Mouse (Mus musculus): ENCODE data around the gene Arr3. TPM values are rescaled to one million over a fixed set of nuclear protein-coding genes. Genes with fewer than 3 reads are reported as not detected.

Arr3 gene
- polyA plus RNA-seq, 1 experiment from 2014 or later: 0.82 TPM

GRCm38 (mm10) chrX:100621366-100621765, 16.1 kb downstream of the Arr3 start:
- no peaks in the 10 kb centered on the region for H3K27me3 ChIP-seq (ENCODE audit: control insufficient read depth, insufficient read depth, low read length)
- peaks cover 2 to 4% of the 10 kb centered on the region in 2 experiments; a peak in 2 of 4 replicates for H3K4me1 ChIP-seq (ENCODE audit: control insufficient read depth in 2 of 2, insufficient read depth in 2 of 2, low read length in 2 of 2)
- no peak for ATAC-seq (ENCODE audit: insufficient number of reproducible peaks, insufficient read depth, low FRiP score, low read depth)
- H3K4me2 ChIP-seq (ENCODE audit: low read length): no peak overlapping the region
- 63% methylated on average over 2 of the region's 2 CpGs for WGBS
- H3K36me3 ChIP-seq (ENCODE audit: control insufficient read depth, insufficient read depth, low read length): peaks cover 20% of the 10 kb centered on the region
- no peak overlapping the region for H3K27ac ChIP-seq (replicated peaks in 1 of 2; ENCODE audit: control insufficient read depth in 1 of 2, insufficient read depth in 1 of 2, low read depth in 2 of 2, low read length in 2 of 2)
- no peak overlapping the region for H3K4me3 ChIP-seq (ENCODE audit: control insufficient read depth in 1 of 2, insufficient read depth in 1 of 2, low read depth in 1 of 2, low read length in 2 of 2)
- H3K9ac ChIP-seq (ENCODE audit: low read length): no peak overlapping the region
- H3K9me3 ChIP-seq (ENCODE audit: control insufficient read depth, low read length): no peaks in the 10 kb centered on the region

DNA sequence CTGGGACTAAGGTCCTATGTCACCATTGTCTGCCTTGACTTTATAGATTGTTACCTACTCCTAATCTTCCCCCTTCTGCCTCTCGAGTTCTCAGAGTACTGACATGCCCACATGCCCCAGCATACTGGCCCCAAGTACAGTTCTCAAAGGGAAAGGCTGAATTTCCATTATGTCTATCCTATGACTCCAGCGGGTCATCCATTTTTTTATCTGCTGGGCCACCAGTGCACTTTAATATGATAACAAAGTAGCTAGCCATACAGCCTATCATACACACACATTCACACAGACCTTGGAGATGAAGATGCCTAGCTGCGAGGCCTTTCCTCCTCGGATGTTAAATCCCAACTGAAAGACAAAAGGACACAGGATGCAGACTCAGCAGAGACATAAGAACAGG, 18.9 kb downstream of the Arr3 start:
- H3K4me1 ChIP-seq (ENCODE audit: control insufficient read depth in 2 of 2, insufficient read depth in 2 of 2, low read length in 2 of 2): peaks cover 2 to 4% of the 10 kb centered on the region in 2 experiments; a peak in 2 of 4 replicates
- H3K9ac ChIP-seq (ENCODE audit: low read length): no peak overlapping the region
- H3K27ac ChIP-seq (replicated peaks in 1 of 2; ENCODE audit: control insufficient read depth in 1 of 2, insufficient read depth in 1 of 2, low read depth in 2 of 2, low read length in 2 of 2): no peak overlapping the region
- H3K9me3 ChIP-seq (ENCODE audit: control insufficient read depth, low read length): no peaks in the 10 kb centered on the region
- no peak overlapping the region for H3K4me2 ChIP-seq (ENCODE audit: low read length)
- WGBS: 87% methylated on average over 4 of the region's 4 CpGs
- ATAC-seq (ENCODE audit: insufficient number of reproducible peaks, insufficient read depth, low FRiP score, low read depth): no peak
- H3K4me3 ChIP-seq (ENCODE audit: control insufficient read depth in 1 of 2, insufficient read depth in 1 of 2, low read depth in 1 of 2, low read length in 2 of 2): no peak overlapping the region
- H3K27me3 ChIP-seq (ENCODE audit: control insufficient read depth, insufficient read depth, low read length): no peaks in the 10 kb centered on the region
- peaks cover 20% of the 10 kb centered on the region for H3K36me3 ChIP-seq (ENCODE audit: control insufficient read depth, insufficient read depth, low read length)

DNA sequence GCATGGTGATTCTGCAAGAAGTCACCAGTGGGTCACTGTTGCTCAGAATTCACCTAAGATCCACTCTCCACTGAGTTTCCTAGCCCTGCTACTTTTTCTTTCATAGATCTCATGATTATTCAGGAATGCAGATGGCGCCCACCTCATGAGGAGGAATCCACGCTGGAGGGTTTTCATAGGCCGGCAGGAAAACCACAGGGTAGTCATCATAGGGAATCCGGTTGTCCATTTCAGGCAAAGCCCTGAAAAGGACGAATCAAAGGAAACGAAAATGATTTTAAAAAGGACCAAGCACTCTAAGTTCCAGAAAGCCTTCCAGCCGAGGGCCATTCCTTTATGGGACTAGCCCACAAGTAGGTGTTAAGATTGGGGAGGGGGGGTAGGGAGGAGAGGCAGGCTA, 19.8 kb downstream of the Arr3 start:
- no peaks in the 10 kb centered on the region for H3K9me3 ChIP-seq (ENCODE audit: control insufficient read depth, low read length)
- H3K4me2 ChIP-seq (ENCODE audit: low read length): peak overlapping the region; percentile 77
- peaks cover 2 to 4% of the 10 kb centered on the region in 2 experiments; a peak in 2 of 4 replicates for H3K4me1 ChIP-seq (ENCODE audit: control insufficient read depth in 2 of 2, insufficient read depth in 2 of 2, low read length in 2 of 2)
- no peak for ATAC-seq (ENCODE audit: insufficient number of reproducible peaks, insufficient read depth, low FRiP score, low read depth)
- peak overlapping the region; percentile 54 to 86 for H3K4me3 ChIP-seq (ENCODE audit: control insufficient read depth in 1 of 2, insufficient read depth in 1 of 2, low read depth in 1 of 2, low read length in 2 of 2)
- no peak overlapping the region for H3K27ac ChIP-seq (replicated peaks in 1 of 2; ENCODE audit: control insufficient read depth in 1 of 2, insufficient read depth in 1 of 2, low read depth in 2 of 2, low read length in 2 of 2)
- H3K27me3 ChIP-seq (ENCODE audit: control insufficient read depth, insufficient read depth, low read length): no peaks in the 10 kb centered on the region
- peaks cover 20% of the 10 kb centered on the region for H3K36me3 ChIP-seq (ENCODE audit: control insufficient read depth, insufficient read depth, low read length)
- peak overlapping the region; percentile 79 for H3K9ac ChIP-seq (ENCODE audit: low read length)
- 42% methylated on average over 7 of the region's 7 CpGs for WGBS

GRCm38 (mm10) chrX:100625546-100625801, 20.2 kb downstream of the Arr3 start, which contains the start of gene Kif4:
TSS of gene Kif4 (plus strand) at chrX:100625737.
- Histone ChIP-seq H3K4me3 (ENCODE audit: control insufficient read depth in 1 of 2, insufficient read depth in 1 of 2, low read depth in 1 of 2, low read length in 2 of 2) (peak within 1 kb of the TSS; percentile 54 to 86), H3K36me3 (ENCODE audit: control insufficient read depth, insufficient read depth, low read length) (peaks cover 20% of the 10 kb centered on the region), H3K27me3 (ENCODE audit: control insufficient read depth, insufficient read depth, low read length) (no peaks in the 10 kb centered on the region), H3K4me2 (ENCODE audit: low read length) (peak within 1 kb of the TSS; percentile 77), H3K4me1 (ENCODE audit: control insufficient read depth in 2 of 2, insufficient read depth in 2 of 2, low read length in 2 of 2) (peaks cover 2 to 4% of the 10 kb centered on the region in 2 experiments; a peak in 2 of 4 replicates), H3K9ac (ENCODE audit: low read length) (peak within 1 kb of the TSS; percentile 79), H3K27ac (replicated peaks in 1 of 2; ENCODE audit: control insufficient read depth in 1 of 2, insufficient read depth in 1 of 2, low read depth in 2 of 2, low read length in 2 of 2) (peak within 1 kb of the TSS; percentile 82 to 84), H3K9me3 (ENCODE audit: control insufficient read depth, low read length) (no peaks in the 10 kb centered on the region)
- WGBS: 16% methylated on average over 3 of the region's 3 CpGs
- no peak for ATAC-seq (ENCODE audit: insufficient number of reproducible peaks, insufficient read depth, low FRiP score, low read depth)

GRCm38 (mm10) chrX:100625802-100626793, 20.8 kb downstream of the Arr3 start, which contains the start of gene Pdzd11:
TSS of gene Pdzd11 (minus strand) at chrX:100626568.
- peak; percentile 99 for ATAC-seq (ENCODE audit: insufficient number of reproducible peaks, insufficient read depth, low FRiP score, low read depth)
- peak within 1 kb of the TSS; percentile 77 for H3K4me2 ChIP-seq (ENCODE audit: low read length)

DNA sequence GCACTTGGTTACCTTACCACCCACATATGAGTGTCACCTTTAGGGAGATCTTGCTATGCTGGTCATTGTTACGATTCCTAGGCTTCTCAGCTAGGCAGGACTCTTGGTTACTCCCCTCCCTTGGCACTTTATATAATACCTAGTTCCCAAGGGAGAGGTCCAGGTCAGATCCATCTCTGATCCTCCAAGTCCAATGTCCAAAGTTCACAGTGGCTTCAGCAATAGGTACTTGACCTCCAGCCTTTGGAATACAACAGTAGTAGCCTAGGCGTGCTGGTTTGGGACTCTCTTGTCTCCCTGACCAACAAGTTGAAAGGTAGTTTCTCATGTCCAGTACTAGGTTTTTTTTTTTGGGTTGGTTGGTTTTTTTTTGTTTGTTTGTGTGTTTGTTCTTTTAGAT, 23.8 kb downstream of the Arr3 start:
- Histone ChIP-seq H3K27me3 (ENCODE audit: control insufficient read depth, insufficient read depth, low read length) (no peaks in the 10 kb centered on the region), H3K4me2 (ENCODE audit: low read length) (no peak overlapping the region), H3K4me3 (ENCODE audit: control insufficient read depth in 1 of 2, insufficient read depth in 1 of 2, low read depth in 1 of 2, low read length in 2 of 2) (no peak overlapping the region), H3K36me3 (ENCODE audit: control insufficient read depth, insufficient read depth, low read length) (peaks cover 8% of the 10 kb centered on the region), H3K27ac (replicated peaks in 1 of 2; ENCODE audit: control insufficient read depth in 1 of 2, insufficient read depth in 1 of 2, low read depth in 2 of 2, low read length in 2 of 2) (no peak overlapping the region), H3K4me1 (ENCODE audit: control insufficient read depth in 2 of 2, insufficient read depth in 2 of 2, low read length in 2 of 2) (peaks cover 2 to 4% of the 10 kb centered on the region in 2 experiments; a peak in 2 of 4 replicates), H3K9ac (ENCODE audit: low read length) (no peak overlapping the region), H3K9me3 (ENCODE audit: control insufficient read depth, low read length) (no peaks in the 10 kb centered on the region)
- ATAC-seq (ENCODE audit: insufficient number of reproducible peaks, insufficient read depth, low FRiP score, low read depth): no peak
- WGBS: 91% methylated on average over 2 of the region's 2 CpGs

More at GRCm38 (mm10) chrX:100625802-100626793, 20.8 kb downstream of the Arr3 start, which contains the start of gene Pdzd11:
- no peaks in the 10 kb centered on the region for H3K9me3 ChIP-seq (ENCODE audit: control insufficient read depth, low read length)
- no peaks in the 10 kb centered on the region for H3K27me3 ChIP-seq (ENCODE audit: control insufficient read depth, insufficient read depth, low read length)
- peaks cover 2 to 4% of the 10 kb centered on the region in 2 experiments; a peak in 2 of 4 replicates for H3K4me1 ChIP-seq (ENCODE audit: control insufficient read depth in 2 of 2, insufficient read depth in 2 of 2, low read length in 2 of 2)
- 13% methylated on average over 61 of the region's 62 CpGs for WGBS
- H3K4me3 ChIP-seq (ENCODE audit: control insufficient read depth in 1 of 2, insufficient read depth in 1 of 2, low read depth in 1 of 2, low read length in 2 of 2): peak within 1 kb of the TSS; percentile 54 to 86
- peak within 1 kb of the TSS; percentile 82 to 84 for H3K27ac ChIP-seq (replicated peaks in 1 of 2; ENCODE audit: control insufficient read depth in 1 of 2, insufficient read depth in 1 of 2, low read depth in 2 of 2, low read length in 2 of 2)
- peak within 1 kb of the TSS; percentile 79 for H3K9ac ChIP-seq (ENCODE audit: low read length)
- H3K36me3 ChIP-seq (ENCODE audit: control insufficient read depth, insufficient read depth, low read length): peaks cover 20% of the 10 kb centered on the region

- Histone ChIP-seq H3K4me1 (ENCODE audit: control insufficient read depth in 2 of 2, insufficient read depth in 2 of 2, low read length in 2 of 2) (no peaks in the 10 kb centered on the region), H3K4me2 (ENCODE audit: low read length) (no peak overlapping the region), H3K36me3 (ENCODE audit: control insufficient read depth, insufficient read depth, low read length) (peaks cover 69% of the 10 kb centered on the region), H3K27ac (replicated peaks in 1 of 2; ENCODE audit: control insufficient read depth in 1 of 2, insufficient read depth in 1 of 2, low read depth in 2 of 2, low read length in 2 of 2) (no peak overlapping the region), H3K9ac (ENCODE audit: low read length) (no peak overlapping the region), H3K27me3 (ENCODE audit: control insufficient read depth, insufficient read depth, low read length) (no peaks in the 10 kb centered on the region), H3K4me3 (ENCODE audit: control insufficient read depth in 1 of 2, insufficient read depth in 1 of 2, low read depth in 1 of 2, low read length in 2 of 2) (no peak overlapping the region), H3K9me3 (ENCODE audit: control insufficient read depth, low read length) (no peaks in the 10 kb centered on the region)
- 81% methylated on average over 8 of the region's 8 CpGs for WGBS
- no peak for ATAC-seq (ENCODE audit: insufficient number of reproducible peaks, insufficient read depth, low FRiP score, low read depth)
These were observed 33.2 kb downstream of the Arr3 start for GRCm38 (mm10) chrX:100638477-100638876.
